Mouse (Mus musculus) CH12.LX (cell line): ENCODE results near the gene Parm1.

ENCODE experiments used
- CTCF ChIP-seq, 2 experiments: IDR thresholded peaks in 1 of 2; conservative IDR thresholded peaks in 1 of 2; 2 replicates each; pipeline ENCODE4 v1.5.1; 2011 to 2012; ENCODE audit warnings: low read depth in 2 of 2, low read length in 2 of 2, improper control_type of control experiment in 1 of 2, inconsistent platforms in 1 of 2, mild to moderate bottlenecking in 1 of 2, moderate library complexity in 1 of 2
- E2F4 ChIP-seq: IDR thresholded peaks from 2 replicates; pipeline ENCODE4 v1.6.1; 2011; ENCODE audit warnings: low read depth, low read length, improper control_type of control experiment; ENCODE audit not compliant: insufficient replicate concordance
- EP300 ChIP-seq: IDR thresholded peaks from 2 replicates; pipeline ENCODE4 v1.6.1; 2011; ENCODE audit warnings: low read length, improper control_type of control experiment
- IRF4 ChIP-seq: IDR thresholded peaks from 2 replicates; pipeline ENCODE4 v1.6.1; 2014; ENCODE audit warnings: low read depth, mild to moderate bottlenecking, inconsistent platforms, low read length, improper control_type of control experiment
- JUN ChIP-seq: IDR thresholded peaks from 2 replicates; pipeline ENCODE4 v1.6.1; 2011; ENCODE audit warnings: low read depth, mild to moderate bottlenecking, low read length, improper control_type of control experiment, moderate library complexity; ENCODE audit not compliant: insufficient read depth
- MXI1 ChIP-seq: IDR thresholded peaks from 2 replicates; pipeline ENCODE4 v1.6.1; 2011; ENCODE audit warnings: mild to moderate bottlenecking, low read depth, low read length, improper control_type of control experiment
- POLR2A ChIP-seq: IDR thresholded peaks from 2 replicates; pipeline ENCODE4 v1.6.1; 2011; ENCODE audit warnings: low read depth, mild to moderate bottlenecking, improper control_type of control experiment, low read length
- RCOR1 ChIP-seq: conservative IDR thresholded peaks from 2 replicates; pipeline ENCODE4 v1.6.1; 2012; ENCODE audit warnings: low read depth, mild to moderate bottlenecking, inconsistent platforms, low read length, improper control_type of control experiment
- TCF12 ChIP-seq: IDR thresholded peaks from 2 replicates; pipeline ENCODE4 v1.6.1; 2014; ENCODE audit warnings: low read depth, mild to moderate bottlenecking, inconsistent platforms, low read length, improper control_type of control experiment
- USF1 ChIP-seq: IDR thresholded peaks from 2 replicates; pipeline ENCODE4 v1.6.1; 2014; ENCODE audit warnings: low read depth, mild to moderate bottlenecking, inconsistent platforms, low read length, improper control_type of control experiment

DNA sequence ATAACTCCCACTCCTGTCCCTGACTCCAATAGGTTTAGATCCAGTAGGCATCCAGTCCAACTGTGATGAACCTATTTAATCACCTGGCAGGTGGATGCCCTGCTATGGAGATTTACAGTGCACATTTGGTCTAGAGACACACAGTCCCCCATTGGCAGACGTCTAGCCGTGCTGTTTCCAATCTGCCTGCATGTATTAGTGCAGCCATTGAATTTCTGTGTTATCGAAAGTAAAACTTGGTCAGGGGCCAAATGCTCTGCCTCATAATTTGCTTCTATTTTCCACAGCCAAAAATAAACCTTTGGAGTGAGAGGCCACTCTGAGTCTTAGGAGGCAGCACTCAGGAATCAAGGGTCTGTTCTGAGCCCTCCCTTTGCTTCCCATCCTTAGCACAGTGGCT lies 46.6 kb downstream of the Parm1 start:
- TF ChIP-seq POLR2A (no peak), CTCF (conservative IDR thresholded peaks at IDR 0.05 in 1 of 2, IDR thresholded peaks at IDR 0.05 in 1 of 2; ENCODE audit: low read depth in 2 of 2, low read length in 2 of 2) (no peak), MXI1 (no peak), EP300 (no peak), JUN (no peak), TCF12 (no peak), IRF4 (no peak), RCOR1 (no peak), E2F4 (no peak), USF1 (no peak)
